Comparison of ENCODE assay signal across 26 mouse cellular contexts in genomic region chr3:104729270-104729839, GRCm38 (mm10). TPM values are rescaled to one million over a fixed set of nuclear protein-coding genes. Genes with fewer than 3 reads are reported as not detected.
DNase-seq lines count a peak whose midpoint lies in the region; ATAC-seq lines count a peak whose summit lies in the region.
"Had no signal": no experiment of that assay in that cellular context is flagged by ENCODE, and none has a peak within 500 bp of the region (broad histone marks: within the 10 kb centered on the region; RNA-seq: fewer than 3 reads in every experiment).

No protein-coding gene starts in this region.

- H3K4me1 ChIP-seq in heart, embryonic 13.5 days, result 0 out of 2 replicates have a peak, but pooled peaks cover 3% of the 10 kb centered on the region
- H3K4me1 ChIP-seq: embryonic facial prominence, embryonic 15.5 days; forebrain, embryonic 12.5 days had no signal

- no peaks in the 10 kb centered on the region for H3K9me3 ChIP-seq in heart, embryonic 13.5 days
- H3K9me3 ChIP-seq: embryonic facial prominence, embryonic 13.5 days; embryonic facial prominence, embryonic 15.5 days; forebrain, embryonic 12.5 days had no signal

- H3K4me2 ChIP-seq in heart, embryonic 13.5 days, result no peak overlapping the region
- H3K4me2 ChIP-seq: embryonic facial prominence, embryonic 13.5 days; embryonic facial prominence, embryonic 15.5 days; forebrain, embryonic 12.5 days had no signal

- H3K9ac ChIP-seq in heart, embryonic 13.5 days, result no peak overlapping the region
- H3K9ac ChIP-seq: embryonic facial prominence, embryonic 13.5 days; embryonic facial prominence, embryonic 15.5 days; forebrain, embryonic 12.5 days had no signal

- peak overlapping the region; percentile 50 for H3K27ac ChIP-seq in heart, embryonic 13.5 days (replicated peaks)
- H3K27ac ChIP-seq: embryonic facial prominence, embryonic 13.5 days; embryonic facial prominence, embryonic 15.5 days; forebrain, embryonic 10.5 days; forebrain, embryonic 12.5 days had no signal

- H3K4me3 ChIP-seq in heart, embryonic 13.5 days, result no peak overlapping the region
- H3K4me3 ChIP-seq: embryonic facial prominence, embryonic 13.5 days; embryonic facial prominence, embryonic 15.5 days; erythroblast, embryonic 14.5 days; forebrain, embryonic 10.5 days; forebrain, embryonic 12.5 days had no signal

- no peaks in the 10 kb centered on the region for H3K27me3 ChIP-seq in heart, embryonic 13.5 days (replicated peaks)
- H3K27me3 ChIP-seq: embryonic facial prominence, embryonic 13.5 days; embryonic facial prominence, embryonic 15.5 days; forebrain, embryonic 12.5 days had no signal

- 49% methylated on average over 6 of the region's 6 CpGs for WGBS in heart, embryonic 13.5 days

- no peaks in the 10 kb centered on the region for H3K36me3 ChIP-seq in heart, embryonic 13.5 days
- H3K36me3 ChIP-seq: embryonic facial prominence, embryonic 13.5 days; embryonic facial prominence, embryonic 15.5 days; forebrain, embryonic 10.5 days; forebrain, embryonic 12.5 days had no signal

- ATAC-seq in heart, embryonic 13.5 days (ENCODE audit: extremely low read depth, insufficient number of reproducible peaks, low FRiP score, low TSS enrichment), result no peak
- ATAC-seq in granulocyte monocyte progenitor cell, adult 5-6 weeks (replicated peaks; ENCODE audit: poor library complexity, severe bottlenecking), result peak; percentile 20; the same call in 1 of the 2 replicates
- ATAC-seq in megakaryocyte progenitor cell, adult 5-6 weeks (replicated peaks; ENCODE audit: poor library complexity), result 0 out of 2 replicates have a peak, but pooled peaks have one; percentile 14
- no peak for ATAC-seq in megakaryocyte, adult 5-6 weeks (ENCODE audit: poor library complexity, severe bottlenecking)
- ATAC-seq: forebrain, embryonic 14.5 days; forebrain, embryonic 16.5 days had no signal

- no peak for DNase-seq in heart, adult 18-20 months
- peak; percentile 17 for DNase-seq in MEL-GATA-1-ER (ENCODE audit: extremely low read depth, low read depth)
- DNase-seq in yolk sac, embryonic 10.5 days (ENCODE audit: low spot score), result no peak
- no peak for DNase-seq in frontal cortex, adult 2 months (ENCODE audit: extremely low spot score in 1 of 2, low spot score in 1 of 2)
- DNase-seq: adrenal gland, adult 2 months; adrenal gland, postnatal 10 days; adrenal gland, postnatal 25 days; cerebellum, adult 11 months; cerebellum, adult 18-20 months; cerebellum, adult 8-10 months; cerebellum, adult 9-11 months; cerebellum, postnatal 14 days; cerebellum, postnatal 36 days had no signal

RNA-seq across cellular contexts. Expression of gene Ppm1j, which starts 51.5 kb away (rescaled TPM):
- polyA plus RNA-seq in heart, embryonic 13.5 days (2015; fragmentation: Nextera tagmentation; extraction: Ambion mirVana), result 36.6 and 38.7 TPM in 2 replicates
- 10 to 100 TPM; 20.5 to 21.1 TPM for total RNA-seq in heart, adult 18-20 months (2021)
- total RNA-seq in granulocyte monocyte progenitor cell, adult 5-6 weeks (2014; fragmentation: Nextera tagmentation), result not detected in 2 replicates
- not detected in 2 replicates for total RNA-seq in granulocyte monocyte progenitor cell, adult 5-6 weeks (2017)
- total RNA-seq in megakaryocyte progenitor cell, adult 5-6 weeks (2015), result not detected in 2 replicates
- total RNA-seq in megakaryocyte progenitor cell, adult 5-6 weeks (2017), result not detected in 2 replicates
- 0.41 and 0.56 TPM in 2 replicates for total RNA-seq in megakaryocyte, adult 5-6 weeks (2015)
- 0.24 and 0.44 TPM in 2 replicates for total RNA-seq in megakaryocyte, adult 5-6 weeks (2017)
- 15.8 and 15.9 TPM in 2 replicates for polyA plus RNA-seq in frontal cortex, adult 2 months (2012; rRNA removed)
- polyA plus RNA-seq: erythroblast, embryonic 14.5 days had no signal

RNA-seq across cellular contexts. Expression of gene Fam19a3, which starts 52.3 kb away (rescaled TPM):
- polyA plus RNA-seq in heart, embryonic 13.5 days (2015; fragmentation: Nextera tagmentation; extraction: Ambion mirVana), result 0.96 and 1.0 TPM in 2 replicates
- 1 to 10 TPM; 1.4 to 1.5 TPM for total RNA-seq in heart, adult 18-20 months (2021)
- total RNA-seq in granulocyte monocyte progenitor cell, adult 5-6 weeks (2014; fragmentation: Nextera tagmentation), result not detected in 2 replicates
- total RNA-seq in granulocyte monocyte progenitor cell, adult 5-6 weeks (2017), result not detected in 2 replicates
- not detected in 2 replicates for total RNA-seq in megakaryocyte progenitor cell, adult 5-6 weeks (2015)
- not detected in 2 replicates for total RNA-seq in megakaryocyte progenitor cell, adult 5-6 weeks (2017)
- 0.16 TPM in 1 of 2 replicates, not detected in the other for total RNA-seq in megakaryocyte, adult 5-6 weeks (2015)
- total RNA-seq in megakaryocyte, adult 5-6 weeks (2017), result 0.04 TPM in 1 of 2 replicates, not detected in the other
- 2.6 and 3.5 TPM in 2 replicates for polyA plus RNA-seq in frontal cortex, adult 2 months (2012; rRNA removed)
- polyA plus RNA-seq: C2C12; embryonic facial prominence, embryonic 11.5 days; erythroblast, embryonic 14.5 days; forebrain, embryonic 10.5 days had no signal

RNA-seq across cellular contexts. Expression of gene Rhoc, which starts 58.8 kb away (rescaled TPM):
- 192 and 225 TPM in 2 replicates for polyA plus RNA-seq in heart, embryonic 13.5 days (2015; fragmentation: Nextera tagmentation; extraction: Ambion mirVana)
- 10 to 100 TPM; 75.2 to 84.3 TPM for total RNA-seq in heart, adult 18-20 months (2021)
- not detected in 2 replicates for total RNA-seq in granulocyte monocyte progenitor cell, adult 5-6 weeks (2014; fragmentation: Nextera tagmentation)
- not detected in 2 replicates for total RNA-seq in granulocyte monocyte progenitor cell, adult 5-6 weeks (2017)
- total RNA-seq in megakaryocyte progenitor cell, adult 5-6 weeks (2015), result 0.37 TPM in 1 of 2 replicates, not detected in the other
- not detected in 2 replicates for total RNA-seq in megakaryocyte progenitor cell, adult 5-6 weeks (2017)
- total RNA-seq in megakaryocyte, adult 5-6 weeks (2015), result 1.4 and 2.1 TPM in 2 replicates
- total RNA-seq in megakaryocyte, adult 5-6 weeks (2017), result 2.9 and 3.7 TPM in 2 replicates
- 30.8 and 42.7 TPM in 2 replicates for polyA plus RNA-seq in frontal cortex, adult 2 months (2012; rRNA removed)

Comparison
In these comparisons a context has a peak if more than half of its experiments do, and no peak if none do; other contexts are left out.
1. ATAC-seq: peak in granulocyte monocyte progenitor cell, adult 5-6 weeks (single experiment) and megakaryocyte progenitor cell, adult 5-6 weeks (single experiment); none in heart, embryonic 13.5 days (single experiment) and megakaryocyte, adult 5-6 weeks (single experiment).
2. RNA of gene Ppm1j, which starts 51.5 kb away (total RNA-seq): 20.5 to 21.1 TPM in heart, adult 18-20 months; 0.24 to 0.56 TPM in megakaryocyte, adult 5-6 weeks, not detected in granulocyte monocyte progenitor cell, adult 5-6 weeks and not detected in megakaryocyte progenitor cell, adult 5-6 weeks; every median in the first group is over 10 times any median in the second.
3. RNA of gene Rhoc, which starts 58.8 kb away (total RNA-seq): 75.2 to 84.3 TPM in heart, adult 18-20 months; 1.4 to 3.7 TPM in megakaryocyte, adult 5-6 weeks, 0.37 TPM in megakaryocyte progenitor cell, adult 5-6 weeks and not detected in granulocyte monocyte progenitor cell, adult 5-6 weeks; every median in the first group is over 10 times any median in the second.